Mouse (Mus musculus) kidney, postnatal 25 days (tissue): ENCODE results near the gene Icam1.
"Not testable (repeated sequence)": the region's sequence is repeated elsewhere in the genome, so short reads cannot be mapped to it uniquely, and the experiment has no call there.

ENCODE experiments used
- DNase-seq, 2 experiments: peaks; one replicate each; pipeline ENCODE4 v3.0.0; 2021; ENCODE audit warnings: mixed read lengths in 2 of 2

Icam1 gene

GRCm38 (mm10) chr9:20993165-20993898 lies 22.5 kb upstream of the Icam1 start:
- DNase-seq: no peak

DNA sequence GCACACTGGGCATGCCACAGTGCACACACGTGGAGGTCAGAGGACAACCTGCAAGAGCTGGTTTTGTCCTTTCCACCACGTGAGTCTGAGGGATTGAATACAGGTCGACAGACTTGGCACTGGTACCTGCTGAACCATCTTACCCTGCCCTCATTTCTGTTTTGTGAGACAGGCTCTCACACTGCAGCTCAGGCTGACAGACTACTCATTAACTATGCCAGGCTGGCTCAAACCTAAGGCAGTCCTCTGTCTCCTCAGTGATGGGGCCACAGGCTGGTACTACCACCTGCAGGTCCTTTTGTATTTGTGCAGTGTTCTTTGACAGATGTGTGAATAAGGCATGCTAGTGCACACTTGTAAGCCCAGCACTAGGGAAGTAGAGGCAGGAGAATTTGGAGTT lies 20.7 kb upstream of the Icam1 start:
- DNase-seq: peak; percentile 62 to 85

DNA sequence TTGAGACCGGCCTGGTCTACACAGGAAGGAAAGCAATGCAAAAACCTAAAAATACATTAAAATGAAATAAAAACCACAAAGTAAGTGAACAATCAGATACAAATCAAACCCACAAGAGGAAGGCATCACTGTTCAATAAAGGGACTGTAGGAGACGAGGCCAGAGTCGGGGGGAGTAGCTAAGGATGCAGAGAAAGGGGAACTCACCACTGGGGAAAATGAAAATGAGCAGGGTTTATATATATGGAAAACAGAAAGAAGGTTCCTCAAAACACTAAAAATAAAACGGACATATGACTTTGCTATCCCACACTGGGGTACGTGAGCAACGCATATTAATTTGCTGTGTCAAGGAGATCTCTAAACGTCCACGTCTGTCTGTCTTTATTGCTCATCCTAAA lies 18.7 kb upstream of the Icam1 start:
- DNase-seq: no peak

DNA sequence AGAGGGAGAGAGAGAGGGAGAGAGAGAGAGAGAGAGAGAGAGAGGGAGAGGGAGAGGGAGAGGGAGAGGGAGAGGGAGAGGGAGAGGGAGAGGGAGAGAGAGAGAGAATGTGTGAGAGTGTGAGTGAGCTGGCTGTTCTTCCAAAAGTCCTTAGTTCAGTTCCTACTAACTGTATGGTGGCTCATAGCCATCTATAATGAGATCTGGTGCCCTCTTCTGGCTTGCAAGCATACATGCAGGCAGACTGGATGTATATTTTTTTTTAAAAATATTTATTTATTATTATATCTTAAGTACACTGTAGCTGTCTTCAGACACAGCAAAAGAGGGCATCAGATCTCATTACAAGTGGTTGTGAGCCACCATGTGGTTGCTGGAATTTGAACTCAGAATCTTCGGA lies 17.4 kb upstream of the Icam1 start:
- not testable (repeated sequence) for DNase-seq

- peak; percentile 73 to 77 for DNase-seq
Observed at GRCm38 (mm10) chr9:21000811-21001210, 15.0 kb upstream of the Icam1 start.

DNA sequence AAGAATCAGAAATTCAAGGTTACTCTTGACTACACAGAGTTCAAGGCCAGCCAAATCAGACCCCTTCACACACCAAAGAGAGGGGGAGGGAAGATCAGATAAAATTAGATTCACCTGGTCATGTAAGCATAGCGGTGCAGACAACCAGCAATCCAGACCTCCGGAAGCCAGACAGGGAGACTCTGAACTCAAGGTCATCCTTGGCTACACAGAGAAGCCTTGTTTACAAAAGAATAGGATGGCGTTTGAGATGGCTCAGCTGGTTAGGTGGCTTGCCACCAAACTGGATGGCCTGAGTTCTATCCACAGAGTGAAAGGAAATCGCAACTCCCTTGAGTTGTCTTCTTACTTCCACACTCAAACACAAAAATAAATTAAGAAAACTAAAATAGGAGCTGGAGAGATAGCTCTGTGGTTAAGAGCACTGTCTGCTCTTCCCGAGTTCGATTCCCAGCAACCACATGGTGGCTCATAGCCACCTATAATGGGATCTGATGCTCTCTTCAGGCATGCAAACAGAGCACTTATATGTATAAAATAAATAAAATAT lies 14.1 kb upstream of the Icam1 start:
- DNase-seq: no peak

- no peak for DNase-seq
Observed at GRCm38 (mm10) chr9:21002270-21002626, 13.5 kb upstream of the Icam1 start.

DNA sequence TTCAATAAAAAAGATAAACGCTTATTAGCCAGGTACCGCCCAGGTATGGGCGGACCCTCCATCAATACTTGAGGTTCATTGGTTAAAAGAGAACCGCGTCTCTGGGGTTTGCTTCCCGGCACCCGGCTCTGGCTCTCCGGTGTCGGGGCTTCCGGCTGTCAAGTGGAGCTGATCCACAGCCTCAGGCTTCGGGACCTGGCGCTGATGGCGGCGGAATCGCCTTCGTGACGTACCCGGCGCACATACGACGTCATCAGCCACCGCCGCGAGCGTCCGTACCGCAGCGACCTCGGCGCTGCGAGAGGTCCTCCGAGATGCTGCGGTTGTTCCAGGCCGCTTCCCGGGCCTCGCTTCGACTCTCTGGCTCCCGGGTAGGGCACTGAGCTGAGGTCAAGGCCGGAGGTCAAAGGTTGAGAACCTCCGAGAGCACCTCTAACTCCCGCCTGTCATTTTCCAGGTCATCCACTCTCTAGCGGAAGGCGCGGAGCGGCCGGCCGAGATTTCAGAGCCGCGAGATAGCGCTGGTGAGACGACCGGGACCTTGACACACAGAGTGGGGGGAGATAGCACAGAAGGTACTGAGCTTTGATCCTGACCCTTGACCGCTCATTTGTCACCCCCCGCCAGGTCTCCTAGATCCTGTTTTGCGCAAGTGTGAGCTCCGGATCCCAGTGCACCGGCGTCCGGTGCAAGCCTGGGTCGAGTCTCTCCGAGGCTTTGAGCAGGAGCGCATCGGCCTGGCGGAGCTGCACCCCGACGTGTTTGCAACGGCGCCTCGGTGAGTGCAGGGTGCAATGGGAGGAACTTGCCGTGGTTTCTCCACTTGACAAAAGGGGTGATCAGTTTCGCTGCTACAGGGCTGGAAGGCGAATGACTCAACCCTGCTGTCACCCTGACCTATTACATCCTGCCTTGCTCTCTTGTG lies 12.9 kb upstream of the Icam1 start, which contains the start of gene Mrpl4:
Gene Mrpl4, plus strand, starts transcription at position 112 of the 925 bp plus-strand sequence.
- peak; percentile 88 to 93 for DNase-seq

DNA sequence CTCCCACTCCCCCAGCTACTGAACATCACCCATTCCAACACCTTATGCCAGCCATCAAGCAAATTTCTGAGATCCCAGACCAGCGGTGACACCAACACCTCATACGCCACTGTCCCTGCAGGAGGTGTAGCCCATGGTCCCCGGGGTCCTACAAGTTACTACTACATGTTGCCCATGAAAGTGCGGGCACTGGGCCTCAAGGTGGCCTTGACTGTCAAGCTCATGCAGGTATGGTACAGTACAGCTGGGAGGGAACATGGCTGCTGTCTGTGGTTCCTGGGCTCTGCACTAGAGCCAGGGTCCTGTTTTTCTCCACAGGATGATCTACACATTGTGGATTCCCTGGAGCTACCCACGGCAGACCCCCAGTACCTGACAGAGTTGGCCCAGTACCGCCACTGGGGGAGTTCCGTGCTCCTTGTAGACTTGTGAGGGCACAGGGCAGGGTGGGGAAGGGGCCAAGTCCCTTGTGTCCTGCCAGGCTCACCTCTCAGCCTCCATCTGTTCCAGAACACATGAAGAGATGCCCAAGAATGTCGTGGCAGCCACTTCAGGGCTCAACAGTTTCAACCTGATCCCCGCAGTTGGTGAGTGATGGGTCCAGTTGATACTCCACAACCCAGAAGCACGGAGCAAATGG lies 8.4 kb upstream of the Icam1 start:
- DNase-seq: no peak

- no peak for DNase-seq
Observed at GRCm38 (mm10) chr9:21008007-21008406, 7.8 kb upstream of the Icam1 start.

DNA sequence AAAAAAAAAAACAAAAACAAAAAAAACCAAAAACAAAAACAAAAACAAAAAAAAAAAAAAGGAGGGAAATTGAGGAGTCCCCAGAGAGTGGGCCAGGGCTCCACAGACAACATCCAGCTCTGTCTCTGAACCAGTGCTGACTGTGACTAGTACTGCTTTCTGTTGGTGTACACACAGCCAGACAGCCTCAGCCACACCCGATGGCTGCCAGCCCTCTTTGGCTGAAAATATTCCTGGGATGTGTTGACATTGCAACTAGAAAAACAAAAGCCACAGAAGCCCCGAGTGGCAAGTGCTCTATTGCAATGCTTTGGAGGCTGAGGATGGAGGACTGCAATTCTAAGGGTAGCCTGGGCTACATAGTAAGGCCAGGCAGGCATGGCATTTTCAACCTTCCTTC lies 5.4 kb upstream of the Icam1 start:
- DNase-seq: no peak

- DNase-seq: not testable (repeated sequence)
Observed at GRCm38 (mm10) chr9:21010939-21011541, 4.7 kb upstream of the Icam1 start.

- peak; percentile 51 to 73 for DNase-seq
Observed at GRCm38 (mm10) chr9:21011846-21012312, 3.9 kb upstream of the Icam1 start.

DNA sequence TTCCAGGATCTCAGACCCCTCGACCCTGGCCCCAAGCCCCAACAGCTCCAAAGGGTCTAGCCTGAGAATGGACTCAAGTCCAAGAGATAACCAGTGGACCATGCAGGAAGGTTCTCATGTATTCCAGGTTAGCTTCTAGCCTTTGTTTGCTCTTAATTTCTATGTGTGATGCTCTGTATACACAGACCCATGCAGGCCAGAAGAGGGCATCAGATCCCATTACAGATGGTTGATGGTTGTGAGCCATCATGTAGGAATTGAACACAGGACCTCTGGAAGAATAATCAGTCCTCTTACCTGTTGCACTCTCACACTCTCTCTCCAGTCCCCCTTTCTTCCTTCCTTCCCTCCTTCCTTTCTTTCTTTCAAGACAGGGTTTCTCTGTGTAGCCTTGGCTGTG lies 3.4 kb upstream of the Icam1 start:
- DNase-seq: no peak

DNA sequence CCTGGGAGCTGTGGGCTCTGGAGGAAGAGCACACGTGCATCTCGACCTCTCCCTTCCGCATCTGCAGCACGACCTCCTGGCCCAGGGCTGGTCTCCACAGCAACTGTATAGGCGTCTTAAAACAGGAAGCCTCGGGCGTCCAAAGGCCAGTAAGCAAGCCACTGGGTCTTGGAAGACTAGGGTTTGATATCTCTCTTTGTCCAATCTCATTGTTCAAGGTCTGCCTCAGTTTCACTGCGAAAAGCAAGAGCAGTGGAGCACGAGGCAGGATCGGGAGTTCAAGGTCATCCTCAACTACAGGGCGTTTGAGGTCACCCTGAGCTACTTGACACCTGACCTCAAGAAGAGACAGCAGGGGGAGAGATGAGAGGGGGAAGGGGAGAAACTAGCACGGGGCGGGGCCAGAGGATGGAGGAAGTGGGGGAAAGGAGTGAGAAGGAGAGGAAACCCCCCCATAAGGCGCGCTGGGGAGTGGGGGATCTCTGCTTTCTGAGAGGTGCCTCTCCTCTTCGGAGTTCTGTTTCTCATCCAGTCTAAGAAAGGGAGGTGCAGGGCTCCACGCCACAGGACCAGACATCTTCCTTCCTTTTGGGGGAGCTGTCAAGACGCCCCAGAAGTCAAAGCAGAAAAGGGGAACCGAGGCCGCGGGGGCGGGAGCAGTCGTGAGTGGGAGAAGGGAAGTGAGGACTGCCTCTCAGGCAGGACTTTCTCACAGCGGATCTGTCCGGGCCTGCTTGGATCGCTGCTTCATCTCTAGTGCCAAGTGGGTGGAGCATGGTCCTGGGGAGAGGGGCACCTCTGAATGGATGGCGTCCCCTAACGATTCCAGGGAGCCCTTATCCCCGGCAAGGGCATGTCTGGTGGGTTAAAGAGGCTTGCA lies 854 bp upstream of the Icam1 start:
- peak; percentile 69 to 84 for DNase-seq

- DNase-seq: peak in 1 of 2 experiments; percentile 50
Observed at GRCm38 (mm10) chr9:21016331-21017176, 769 bp downstream of the Icam1 start.

DNA sequence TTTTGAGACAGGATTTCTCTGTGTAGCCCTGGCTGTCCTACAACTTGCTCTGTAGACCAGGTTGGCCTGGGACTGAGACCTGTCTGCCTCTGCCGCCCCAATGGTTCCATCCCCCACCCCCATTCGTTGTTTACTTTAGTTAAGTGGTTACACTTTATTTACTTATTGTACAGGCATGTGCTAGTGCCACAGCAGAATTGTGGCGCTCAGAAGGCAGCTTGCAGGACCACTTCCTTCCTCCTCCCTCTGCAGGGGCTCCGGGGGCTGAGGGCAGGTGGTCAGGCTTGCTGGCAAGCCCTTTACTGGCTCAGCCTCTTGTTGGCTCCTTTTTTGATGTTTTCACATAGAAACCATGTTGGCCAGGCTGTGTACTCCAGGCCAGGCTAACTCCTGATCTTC lies 1.4 kb downstream of the Icam1 start:
- DNase-seq: no peak

DNA sequence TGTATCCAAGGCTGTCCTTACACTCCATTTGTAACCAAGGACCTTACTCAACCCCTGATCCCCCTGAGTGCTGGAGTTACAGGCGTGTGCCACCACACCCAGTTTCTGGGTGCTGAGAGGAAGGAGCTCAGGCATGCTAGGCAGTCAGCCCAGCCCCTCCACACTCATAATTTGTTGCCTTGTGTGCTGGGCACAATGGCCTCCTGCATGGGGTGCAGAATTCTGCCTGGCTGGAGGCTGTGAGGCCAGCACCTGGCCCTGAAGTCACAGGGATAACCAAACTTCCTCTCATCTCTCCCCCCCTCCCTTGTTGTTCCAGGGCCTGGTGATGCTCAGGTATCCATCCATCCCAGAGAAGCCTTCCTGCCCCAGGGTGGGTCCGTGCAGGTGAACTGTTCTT lies 2.8 kb downstream of the Icam1 start:
- no peak for DNase-seq

GRCm38 (mm10) chr9:21021363-21021762 lies 5.6 kb downstream of the Icam1 start:
- DNase-seq: no peak

DNA sequence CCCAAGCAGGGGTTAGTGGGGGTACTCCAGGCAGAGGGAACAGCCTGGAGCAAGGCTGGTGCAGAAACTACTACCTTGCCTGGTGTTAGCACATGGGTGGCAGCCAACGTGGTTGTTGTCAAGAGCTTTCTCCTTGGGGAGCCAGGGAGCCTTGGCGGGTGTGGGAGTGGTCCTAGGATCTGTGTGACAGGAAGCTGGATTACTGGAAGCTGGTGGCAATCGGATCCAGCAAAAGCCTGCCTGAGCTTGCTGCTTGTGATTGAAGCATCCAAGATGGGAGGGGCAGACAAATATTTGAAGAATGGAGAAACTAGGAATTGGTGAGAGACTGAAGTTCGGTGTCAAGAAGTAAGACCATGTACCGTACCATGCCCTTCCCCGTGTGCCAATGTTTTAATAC lies 6.5 kb downstream of the Icam1 start:
- no peak for DNase-seq

DNA sequence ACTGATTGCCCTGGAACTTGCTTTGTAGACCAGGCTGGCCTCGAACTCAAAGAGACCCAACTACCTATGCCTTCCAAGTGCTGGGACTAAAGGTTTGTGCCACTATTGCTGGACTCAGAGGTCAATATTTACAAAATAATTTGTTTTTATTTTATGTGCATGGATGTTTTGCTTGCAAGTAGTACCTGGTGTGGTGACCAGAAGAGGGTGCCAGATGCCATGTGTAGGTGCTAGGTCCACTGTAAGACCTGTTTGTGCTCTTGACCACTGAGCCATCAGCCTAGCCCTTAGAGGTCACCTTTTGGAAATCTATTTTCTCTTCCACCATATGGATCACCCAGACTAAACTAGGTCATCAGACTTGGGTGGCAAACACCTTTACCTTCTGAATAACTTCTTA lies 6.9 kb downstream of the Icam1 start:
- DNase-seq: no peak
